Mouse (Mus musculus) embryonic fibroblast, embryonic 13.5 days (primary cell): ENCODE data around the gene Mrpl20.

Source experiments
- CTCF ChIP-seq: IDR thresholded peaks from 2 replicates; pipeline ENCODE4 v1.5.1; 2011; ENCODE audit warnings: mild to moderate bottlenecking, control low read depth, low read length, moderate library complexity, borderline replicate concordance; ENCODE audit not compliant: insufficient read depth
- POLR2A ChIP-seq: IDR thresholded peaks from 2 replicates; pipeline ENCODE4 v1.6.1; 2011; ENCODE audit warnings: low read depth, mild to moderate bottlenecking, control low read depth, low read length, moderate library complexity

DNA sequence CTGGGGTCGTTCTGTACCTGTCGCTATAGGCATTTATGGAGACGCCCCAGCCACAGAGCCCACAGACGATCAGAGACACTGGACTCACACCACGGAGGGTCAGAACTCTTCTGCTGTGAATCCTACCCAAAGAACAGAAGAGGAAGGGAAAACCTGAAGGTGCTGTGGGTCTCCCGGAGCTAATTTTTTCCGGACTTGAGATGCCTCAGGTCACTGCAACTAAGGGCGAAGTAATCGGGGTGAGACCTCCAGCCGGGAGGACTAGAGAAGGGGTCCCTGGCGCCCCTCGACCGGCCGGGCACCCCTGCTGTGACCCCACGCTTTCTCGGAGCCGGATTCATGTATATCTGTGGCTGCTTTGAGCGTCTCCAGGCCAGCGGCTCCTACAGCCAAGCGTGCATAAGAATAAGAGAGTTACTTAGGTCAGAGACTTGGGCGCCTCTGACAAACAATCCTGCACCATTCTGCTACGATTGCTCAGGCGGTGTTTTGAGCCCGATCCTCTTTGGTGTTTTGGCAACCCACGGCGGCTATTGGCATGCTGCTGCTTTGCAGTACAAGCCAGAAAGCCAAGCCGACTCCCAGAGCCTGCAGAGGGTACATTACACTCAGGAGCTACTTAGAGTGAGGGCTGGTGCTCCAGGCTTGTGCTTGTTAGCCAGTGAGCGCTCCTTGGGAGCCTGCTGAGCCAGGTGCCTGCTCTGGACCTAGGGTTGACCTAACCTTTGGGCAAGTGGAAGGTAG is 41.1 kb upstream of the Mrpl20 start:
- TF ChIP-seq CTCF = no peak
- TF ChIP-seq POLR2A = no peak
